Mouse (Mus musculus) intestine, embryonic 16.5 days (tissue): Measurements from ENCODE around the gene Mad1l1. TPM values are rescaled to one million over a fixed set of nuclear protein-coding genes. Genes with fewer than 3 reads are reported as not detected.

ENCODE experiments used
- ATAC-seq: fragments of 200-750 bp; cut with Nextera tagmentation; 2 replicates; pipeline ENCODE4 v1.8.0; 2017; ENCODE audit warnings: moderate TSS enrichment, moderate library complexity
- H3K27ac ChIP-seq: fragments of 300-500 bp; sonication (generic); 2 replicates; pipeline ENCODE4 v1.5.1; 2014; ENCODE audit warnings: mild to moderate bottlenecking, low read length
- H3K27me3 ChIP-seq: fragments of 300-500 bp; sonication (generic); replicated peaks from 2 replicates; pipeline ENCODE4 v1.6.1; 2014; ENCODE audit warnings: low read length, control low read depth, mixed read lengths; ENCODE audit not compliant: control insufficient read depth, insufficient read depth
- H3K36me3 ChIP-seq: fragments of 300-500 bp; sonication (generic); 2 replicates; pipeline ENCODE4 v1.6.1; 2014; ENCODE audit warnings: low read length, control low read depth; ENCODE audit not compliant: control insufficient read depth, insufficient read depth
- H3K4me1 ChIP-seq: fragments of 300-500 bp; sonication (generic); 2 replicates; pipeline ENCODE4 v1.6.1; 2014; ENCODE audit warnings: low read length, control low read depth, mixed read lengths; ENCODE audit not compliant: control insufficient read depth, insufficient read depth
- H3K4me2 ChIP-seq: fragments of 300-500 bp; sonication (generic); 2 replicates; pipeline ENCODE4 v1.6.1; 2014; ENCODE audit warnings: low read depth, low read length, control low read depth
- H3K4me3 ChIP-seq: fragments of 300-500 bp; sonication (generic); 2 replicates; pipeline ENCODE4 v1.5.1; 2014; ENCODE audit warnings: mild to moderate bottlenecking, low read length
- H3K9ac ChIP-seq: fragments of 300-500 bp; sonication (generic); 2 replicates; pipeline ENCODE4 v1.6.1; 2014; ENCODE audit warnings: low read depth, low read length
- H3K9me3 ChIP-seq: fragments of 300-500 bp; sonication (generic); 2 replicates; pipeline ENCODE4 v1.6.1; 2016; ENCODE audit warnings: low read length, control low read depth; ENCODE audit not compliant: control insufficient read depth
- WGBS: fragments of 180-500 bp; shearing (Covaris S2); extraction: QIAGEN DNeasy Blood & Tissue Kit; methylation state at CpG from one replicate; pipeline ENCODE4 v1.1.7; 2014; 5-methylcytosine and 5-hydroxymethylcytosine counted together
- polyA plus RNA-seq: library from polyadenylated mRNA; unstranded; fragments of >200 nt; fragmentation: Nextera tagmentation; extraction: Ambion mirVana; gene quantifications from 2 replicates; pipeline ENCODE4 v1.2.1, GENCODE M21; 2015

Mad1l1 gene
- polyA plus RNA-seq, 1 experiment from 2014 or later: 34.1 TPM

DNA sequence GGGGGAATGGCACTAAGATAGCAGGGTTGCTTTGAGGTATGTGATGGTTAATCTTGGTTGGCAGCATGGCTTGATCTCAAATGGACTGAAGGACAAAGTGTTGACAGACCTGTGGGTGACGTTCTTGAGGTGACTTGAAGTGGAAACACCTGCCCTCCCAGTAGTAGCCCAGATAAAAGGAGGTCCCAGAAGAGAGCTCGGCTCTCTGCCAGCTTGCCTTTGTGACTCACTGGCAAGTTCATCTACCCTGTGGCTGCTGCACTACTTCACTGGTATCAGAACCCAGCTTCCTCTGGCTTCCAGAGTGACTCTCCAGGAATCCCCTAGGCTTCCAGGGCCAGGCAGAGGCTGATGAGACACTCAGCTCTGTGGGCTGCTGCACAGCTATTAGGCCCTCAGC, 170.2 kb downstream of the Mad1l1 start:
- Histone ChIP-seq H3K27me3 (no peaks in the 10 kb centered on the region), H3K27ac (no peak overlapping the region), H3K4me2 (no peak overlapping the region), H3K4me1 (no peaks in the 10 kb centered on the region), H3K9me3 (no peaks in the 10 kb centered on the region), H3K4me3 (no peak overlapping the region), H3K36me3 (no peaks in the 10 kb centered on the region), H3K9ac (no peak overlapping the region)
- 58% methylated on average over 2 of the region's 2 CpGs for WGBS
- no peak for ATAC-seq

DNA sequence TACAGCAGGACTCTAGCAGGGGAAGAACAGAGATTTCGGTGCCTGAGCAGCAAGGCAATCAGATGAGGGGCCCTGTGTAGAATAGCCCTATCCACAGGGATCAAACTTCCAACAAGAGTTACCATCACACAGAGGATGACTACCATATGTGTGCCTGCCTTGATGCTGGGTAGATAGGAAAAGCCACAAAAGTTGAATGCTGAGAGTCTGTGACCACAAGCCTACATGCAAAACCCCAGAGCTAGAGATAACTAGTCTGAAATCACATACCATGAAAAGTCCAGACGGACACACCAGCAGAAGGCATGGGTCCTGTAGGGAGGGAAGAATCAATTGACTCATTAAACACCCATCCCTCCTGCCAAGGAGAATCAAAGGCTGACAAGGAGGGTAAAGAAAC, 170.7 kb downstream of the Mad1l1 start:
- no peak overlapping the region for H3K4me3 ChIP-seq
- no peak overlapping the region for H3K9ac ChIP-seq
- H3K27ac ChIP-seq: no peak overlapping the region
- no peak for ATAC-seq
- no peaks in the 10 kb centered on the region for H3K27me3 ChIP-seq
- 93% methylated on average over 2 of the region's 2 CpGs for WGBS
- H3K36me3 ChIP-seq: no peaks in the 10 kb centered on the region
- no peaks in the 10 kb centered on the region for H3K9me3 ChIP-seq
- no peak overlapping the region for H3K4me2 ChIP-seq
- no peaks in the 10 kb centered on the region for H3K4me1 ChIP-seq

DNA sequence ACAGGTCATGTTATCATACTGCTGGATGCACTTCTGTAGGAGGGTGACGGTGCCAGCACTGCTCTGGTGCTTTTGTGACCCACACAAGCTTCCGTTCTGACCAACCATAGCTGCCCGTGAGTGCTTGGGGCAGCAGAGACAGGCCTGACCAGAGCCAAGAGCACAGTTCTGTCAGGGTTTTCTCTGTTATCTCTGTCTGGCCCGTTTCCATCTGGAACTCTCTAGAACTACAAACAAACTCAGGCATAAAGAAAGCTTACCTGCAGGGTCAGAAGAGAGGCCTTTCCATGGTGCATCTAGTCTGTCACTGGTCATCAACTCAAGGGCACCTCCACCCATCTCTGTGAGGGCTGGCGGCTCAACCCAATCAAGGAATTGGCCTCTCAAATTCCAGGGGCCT, 171.2 kb downstream of the Mad1l1 start:
- Histone ChIP-seq H3K36me3 (no peaks in the 10 kb centered on the region), H3K9me3 (no peaks in the 10 kb centered on the region), H3K9ac (no peak overlapping the region), H3K4me1 (no peaks in the 10 kb centered on the region), H3K27ac (no peak overlapping the region), H3K4me2 (no peak overlapping the region), H3K4me3 (no peak overlapping the region), H3K27me3 (no peaks in the 10 kb centered on the region)
- WGBS: 90% methylated on average over 5 of the region's 5 CpGs
- no peak for ATAC-seq

DNA sequence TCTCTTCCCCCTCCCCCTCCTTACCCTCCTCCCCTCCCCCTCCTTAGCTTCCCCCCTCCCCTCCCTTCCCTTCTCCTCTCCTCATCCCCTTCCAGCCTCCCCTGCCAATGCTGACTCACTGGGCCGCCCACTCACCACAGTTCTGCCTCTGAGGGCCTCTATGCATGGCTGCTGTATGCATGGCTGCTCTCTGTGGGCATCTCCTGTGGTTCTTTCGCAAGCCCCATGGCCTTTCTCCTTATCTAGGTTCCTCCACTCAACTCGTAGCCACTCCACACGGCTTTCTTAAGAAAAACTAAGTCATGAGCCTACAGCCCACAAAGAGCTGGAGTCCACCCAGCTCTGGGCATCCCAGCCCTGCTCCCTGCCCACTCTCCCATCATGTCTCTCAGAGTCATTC, 172.1 kb downstream of the Mad1l1 start:
- Histone ChIP-seq H3K9me3 (no peaks in the 10 kb centered on the region), H3K27ac (no peak overlapping the region), H3K4me2 (no peak overlapping the region), H3K4me1 (no peaks in the 10 kb centered on the region), H3K27me3 (no peaks in the 10 kb centered on the region), H3K36me3 (no peaks in the 10 kb centered on the region), H3K9ac (no peak overlapping the region), H3K4me3 (no peak overlapping the region)
- WGBS: 80% methylated on average over 4 of the region's 4 CpGs
- no peak for ATAC-seq

DNA sequence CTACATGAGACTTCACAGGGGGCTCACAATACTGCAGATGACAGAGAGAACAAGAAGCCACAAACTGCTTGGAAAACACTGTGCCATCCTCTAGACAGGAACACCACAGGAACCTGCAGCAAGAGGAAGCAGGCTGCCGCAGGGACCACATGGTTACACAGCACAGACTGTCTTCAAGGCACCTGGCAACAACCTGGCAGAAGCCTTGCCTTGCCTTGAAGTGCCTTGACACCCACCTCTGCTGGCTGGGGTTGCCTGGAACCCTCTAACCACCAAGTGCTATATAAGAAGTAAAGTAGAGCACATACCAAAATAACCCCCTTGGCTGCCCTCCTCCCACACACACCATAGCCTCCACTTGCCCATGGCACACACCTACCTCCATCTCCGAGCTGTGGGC, 177.8 kb downstream of the Mad1l1 start:
- no peak overlapping the region for H3K4me2 ChIP-seq
- no peaks in the 10 kb centered on the region for H3K27me3 ChIP-seq
- no peak overlapping the region for H3K27ac ChIP-seq
- ATAC-seq: no peak
- no peaks in the 10 kb centered on the region for H3K36me3 ChIP-seq
- H3K4me1 ChIP-seq: no peaks in the 10 kb centered on the region
- H3K9ac ChIP-seq: no peak overlapping the region
- no peak overlapping the region for H3K4me3 ChIP-seq
- H3K9me3 ChIP-seq: no peaks in the 10 kb centered on the region
- WGBS: 88% methylated on average over 2 of the region's 2 CpGs

DNA sequence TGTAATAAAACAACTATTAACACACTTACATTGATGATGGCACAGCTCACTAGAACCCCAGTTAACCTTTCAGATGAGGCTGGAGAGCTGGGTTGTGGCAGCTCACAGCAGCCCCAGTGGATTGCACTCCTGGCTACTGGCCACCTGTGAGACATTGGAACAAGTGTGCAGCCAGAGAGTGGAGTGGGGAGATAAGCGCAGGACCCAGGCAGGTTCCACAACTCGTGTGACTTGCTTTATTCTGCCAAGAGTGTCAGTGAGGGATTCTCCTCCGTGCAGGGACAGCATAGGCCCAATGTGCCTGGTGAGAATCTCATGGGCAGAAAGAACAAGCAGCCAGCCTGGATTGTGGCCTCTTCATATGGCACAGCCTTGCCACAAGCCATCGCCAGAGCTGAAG, 180.0 kb downstream of the Mad1l1 start:
- no peaks in the 10 kb centered on the region for H3K4me1 ChIP-seq
- H3K9me3 ChIP-seq: no peaks in the 10 kb centered on the region
- no peak overlapping the region for H3K4me2 ChIP-seq
- WGBS: 86% methylated on average over 4 of the region's 4 CpGs
- no peak overlapping the region for H3K27ac ChIP-seq
- no peaks in the 10 kb centered on the region for H3K36me3 ChIP-seq
- H3K4me3 ChIP-seq: no peak overlapping the region
- no peak for ATAC-seq
- no peaks in the 10 kb centered on the region for H3K27me3 ChIP-seq
- no peak overlapping the region for H3K9ac ChIP-seq

DNA sequence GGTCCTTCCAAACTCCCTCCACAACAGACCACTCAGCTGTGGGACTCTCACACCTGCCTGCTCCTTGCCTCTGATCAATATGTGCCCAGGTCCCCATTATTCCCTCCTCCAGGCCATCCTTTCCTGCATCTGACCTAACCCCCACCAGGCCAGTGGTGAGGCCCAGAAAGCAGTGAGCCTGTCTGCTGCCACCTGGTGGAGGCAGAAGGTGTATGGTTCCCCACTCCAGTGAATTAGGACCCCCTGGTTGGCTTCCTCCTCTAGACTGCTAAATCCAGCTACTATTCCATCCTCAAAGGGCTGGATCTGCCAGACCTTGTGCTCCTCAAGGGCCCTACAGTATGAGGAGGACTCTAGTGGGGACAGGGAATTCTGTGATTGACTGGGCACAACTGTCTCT, 181.1 kb downstream of the Mad1l1 start:
- no peaks in the 10 kb centered on the region for H3K9me3 ChIP-seq
- H3K4me1 ChIP-seq: no peaks in the 10 kb centered on the region
- H3K36me3 ChIP-seq: no peaks in the 10 kb centered on the region
- H3K4me2 ChIP-seq: no peak overlapping the region
- no peak overlapping the region for H3K27ac ChIP-seq
- no peaks in the 10 kb centered on the region for H3K27me3 ChIP-seq
- ATAC-seq: no peak
- no peak overlapping the region for H3K4me3 ChIP-seq
- no peak overlapping the region for H3K9ac ChIP-seq

DNA sequence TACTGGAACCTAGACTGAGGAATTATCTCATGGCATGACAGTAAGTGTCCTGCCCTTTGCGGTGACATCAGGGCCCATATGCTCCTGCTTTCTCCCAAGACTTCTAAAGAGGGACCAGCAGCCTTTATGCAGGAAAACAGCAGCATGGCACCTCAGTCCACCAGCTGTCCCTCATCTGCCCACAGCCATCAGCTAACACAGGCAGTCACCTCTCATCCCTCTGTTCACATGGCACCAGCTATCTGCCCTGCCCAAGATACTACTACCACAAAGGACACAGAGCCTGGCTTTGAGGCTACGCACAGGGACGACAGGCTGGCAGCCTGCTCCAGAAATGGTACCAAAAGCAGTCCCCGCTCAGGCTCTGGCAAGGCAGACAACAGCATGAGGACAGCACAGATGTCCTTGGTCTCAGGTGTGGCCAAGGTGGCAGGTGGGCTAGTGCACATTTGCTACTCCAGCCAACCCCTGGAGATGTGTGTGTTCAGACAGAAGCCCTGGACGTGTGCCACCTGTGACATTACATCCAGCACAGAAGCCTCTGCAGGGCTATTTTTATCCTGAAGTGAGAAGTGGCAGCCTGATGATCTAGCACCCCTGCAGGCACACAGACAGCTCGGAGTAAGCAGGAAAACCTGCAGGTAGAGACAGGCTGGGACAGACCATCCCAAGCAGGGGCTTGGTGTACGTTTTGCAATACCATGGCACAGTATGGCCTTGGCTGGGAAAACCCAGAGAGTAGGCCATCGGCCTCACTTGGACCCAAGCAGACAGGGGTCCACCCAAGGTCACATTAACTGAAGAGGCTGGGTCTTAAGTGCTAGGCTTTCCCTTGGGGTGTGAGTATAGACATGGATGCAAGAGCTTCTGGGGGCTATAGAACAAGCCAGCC, 185.4 kb downstream of the Mad1l1 start:
- Histone ChIP-seq H3K9ac (no peak overlapping the region), H3K36me3 (no peaks in the 10 kb centered on the region), H3K4me1 (no peaks in the 10 kb centered on the region), H3K4me3 (no peak overlapping the region), H3K4me2 (no peak overlapping the region), H3K27me3 (no peaks in the 10 kb centered on the region), H3K9me3 (no peaks in the 10 kb centered on the region), H3K27ac (no peak overlapping the region)
- no peak for ATAC-seq
- 86% methylated on average over 8 of the region's 8 CpGs for WGBS

DNA sequence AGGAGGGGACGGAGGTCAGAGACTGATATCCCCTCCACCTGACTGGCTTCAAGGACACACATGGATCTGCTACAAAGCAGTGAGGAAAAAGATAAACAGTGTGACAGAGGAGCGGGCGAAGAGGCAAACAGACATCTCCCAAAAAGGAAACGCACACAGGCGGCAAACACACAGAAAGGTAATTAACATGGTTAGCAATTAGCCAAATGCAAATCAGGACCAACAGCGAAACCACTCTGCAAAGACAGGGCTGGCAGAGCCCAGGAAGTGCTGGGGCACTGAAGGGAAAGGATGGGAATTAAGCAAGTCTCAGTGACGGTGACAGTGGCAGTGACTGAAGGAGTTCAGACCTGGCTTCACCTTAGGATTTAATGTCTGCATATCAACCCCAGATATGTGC, 187.3 kb downstream of the Mad1l1 start:
- WGBS: 73% methylated on average over 7 of the region's 7 CpGs

More for the DNA sequence above, 187.3 kb downstream of the Mad1l1 start:
- H3K4me3 ChIP-seq: no peak overlapping the region
- no peaks in the 10 kb centered on the region for H3K9me3 ChIP-seq
- no peaks in the 10 kb centered on the region for H3K27me3 ChIP-seq
- no peaks in the 10 kb centered on the region for H3K4me1 ChIP-seq
- no peak overlapping the region for H3K4me2 ChIP-seq
- no peak overlapping the region for H3K9ac ChIP-seq
- H3K27ac ChIP-seq: no peak overlapping the region
- no peaks in the 10 kb centered on the region for H3K36me3 ChIP-seq
- no peak for ATAC-seq
